Mouse (Mus musculus) testis, adult 2 months (tissue): ENCODE measurements around the gene Pbld1. TPM values are rescaled to one million over a fixed set of nuclear protein-coding genes. Genes with fewer than 3 reads are reported as not detected.

Source experiments
- H3K27ac ChIP-seq: fragments of 200-500 bp; 2 replicates; pipeline ENCODE4 v1.5.1; 2012; ENCODE audit warnings: low read depth, low read length; ENCODE audit not compliant: control insufficient read depth, insufficient read depth
- H3K27me3 ChIP-seq: fragments of 200-500 bp; 2 replicates; pipeline ENCODE4 v1.6.1; 2012; ENCODE audit warnings: mild to moderate bottlenecking, low read length, moderate library complexity; ENCODE audit not compliant: control insufficient read depth, insufficient read depth
- H3K36me3 ChIP-seq: fragments of 200-500 bp; 2 replicates; pipeline ENCODE4 v1.6.1; 2012; ENCODE audit warnings: mild to moderate bottlenecking, low read length; ENCODE audit not compliant: control insufficient read depth, insufficient read depth
- H3K4me1 ChIP-seq: fragments of 200-500 bp; 2 replicates; pipeline ENCODE4 v1.6.1; 2012; ENCODE audit warnings: low read length; ENCODE audit not compliant: control insufficient read depth, insufficient read depth
- H3K4me3 ChIP-seq: fragments of 200-500 bp; 2 replicates; pipeline ENCODE4 v1.5.1; 2012; ENCODE audit warnings: low read depth, mild to moderate bottlenecking, low read length, moderate library complexity, mixed read lengths; ENCODE audit not compliant: control insufficient read depth
- CTCF ChIP-seq: fragments of 200-500 bp; IDR thresholded peaks from 2 replicates; pipeline ENCODE4 v1.5.1; 2012; ENCODE audit warnings: low read depth, mild to moderate bottlenecking, inconsistent platforms, low read length, moderate library complexity; ENCODE audit not compliant: control insufficient read depth, insufficient read depth, insufficient replicate concordance
- POLR2A ChIP-seq: fragments of 200-500 bp; IDR thresholded peaks from 2 replicates; pipeline ENCODE4 v1.6.1; 2012; ENCODE audit warnings: low read depth, mild to moderate bottlenecking, inconsistent platforms, low read length, moderate library complexity; ENCODE audit not compliant: control insufficient read depth
- polyA plus RNA-seq: library from polyadenylated mRNA; depleted of rRNA; stranded (reverse); fragments of >200 nt; gene quantifications from 2 replicates; pipeline ENCODE4 v1.2.3, GENCODE M21; 2012

Gene Pbld1
- polyA plus RNA-seq, 1 experiment = 0.53 TPM

GRCm38 (mm10) chr10:63026795-63027160, 33.2 kb upstream of the Pbld1 start:
- TF ChIP-seq POLR2A (no peak), CTCF (no peak)
- Histone ChIP-seq H3K27ac (no peak overlapping the region), H3K27me3 (no peaks in the 10 kb centered on the region), H3K4me1 (peaks cover 13% of the 10 kb centered on the region), H3K4me3 (peak overlapping the region; percentile 76), H3K36me3 (no peaks in the 10 kb centered on the region; the same call in 1 of the 2 replicates)

- Histone ChIP-seq H3K36me3 (no peaks in the 10 kb centered on the region; the same call in 1 of the 2 replicates), H3K4me1 (peaks cover 11% of the 10 kb centered on the region), H3K27ac (no peak overlapping the region), H3K4me3 (peak overlapping the region; percentile 76), H3K27me3 (no peaks in the 10 kb centered on the region)
- TF ChIP-seq CTCF (no peak), POLR2A (no peak)
Measured at GRCm38 (mm10) chr10:63027376-63028161, 32.4 kb upstream of the Pbld1 start.

- TF ChIP-seq CTCF = no peak
- no peak for TF ChIP-seq POLR2A
- Histone ChIP-seq H3K27me3 (no peaks in the 10 kb centered on the region), H3K4me3 (peak overlapping the region; percentile 26; the same call in 1 of the 2 replicates), H3K36me3 (no peaks in the 10 kb centered on the region), H3K4me1 (peaks cover 13% of the 10 kb centered on the region), H3K27ac (no peak overlapping the region)
Measured at GRCm38 (mm10) chr10:63028396-63028795, 31.6 kb upstream of the Pbld1 start.

- no peak overlapping the region for H3K4me3 ChIP-seq
- no peak for TF ChIP-seq POLR2A
- TF ChIP-seq CTCF = no peak
- no peaks in the 10 kb centered on the region for H3K36me3 ChIP-seq
- H3K27me3 ChIP-seq = no peaks in the 10 kb centered on the region
- H3K27ac ChIP-seq = no peak overlapping the region
- H3K4me1 ChIP-seq = peaks cover 8% of the 10 kb centered on the region
Measured at GRCm38 (mm10) chr10:63032267-63032666, 27.7 kb upstream of the Pbld1 start.

- H3K36me3 ChIP-seq = no peaks in the 10 kb centered on the region
- TF ChIP-seq CTCF (no peak), POLR2A (no peak)
- no peak overlapping the region for H3K4me3 ChIP-seq
- H3K4me1 ChIP-seq = peaks cover 6% of the 10 kb centered on the region
- no peak overlapping the region for H3K27ac ChIP-seq
- no peaks in the 10 kb centered on the region for H3K27me3 ChIP-seq
Measured at GRCm38 (mm10) chr10:63032956-63033355, 27.0 kb upstream of the Pbld1 start.

GRCm38 (mm10) chr10:63038571-63039320, 21.2 kb upstream of the Pbld1 start:
- no peaks in the 10 kb centered on the region for H3K27me3 ChIP-seq
- no peak overlapping the region for H3K27ac ChIP-seq
- H3K4me3 ChIP-seq = no peak overlapping the region
- no peaks in the 10 kb centered on the region for H3K36me3 ChIP-seq
- no peaks in the 10 kb centered on the region for H3K4me1 ChIP-seq
- TF ChIP-seq POLR2A = no peak
- TF ChIP-seq CTCF = no peak

- TF ChIP-seq POLR2A = no peak
- TF ChIP-seq CTCF = no peak
- Histone ChIP-seq H3K4me3 (no peak overlapping the region), H3K36me3 (no peaks in the 10 kb centered on the region), H3K27me3 (no peaks in the 10 kb centered on the region), H3K27ac (no peak overlapping the region), H3K4me1 (no peaks in the 10 kb centered on the region)
Measured at GRCm38 (mm10) chr10:63039867-63040628, 19.9 kb upstream of the Pbld1 start.
